Mouse (Mus musculus): ENCODE measurements around the gene Vmn2r48.
"Not testable (repeated sequence)": the region's sequence is repeated elsewhere in the genome, so short reads cannot be mapped to it uniquely, and the experiment has no call there.

Vmn2r48 gene

GRCm38 (mm10) chr7:9953485-9953884 is at the start of gene Vmn2r48:
TSS of gene Vmn2r48 (minus strand) at chr7:9953585.
- not testable (repeated sequence) for DNase-seq (ENCODE audit: low read depth, low spot score)

GRCm38 (mm10) chr7:9992157-9992556 is 38.8 kb upstream of the Vmn2r48 start, which contains the start of gene Vmn2r49:
TSS of gene Vmn2r49 (minus strand) at chr7:9992257.
- not testable (repeated sequence) for DNase-seq (ENCODE audit: low read depth, low spot score)

Data from brain, adult 2 months (tissue).